Comparison of ENCODE assay signal across 7 mouse cellular contexts in the genomic region with DNA sequence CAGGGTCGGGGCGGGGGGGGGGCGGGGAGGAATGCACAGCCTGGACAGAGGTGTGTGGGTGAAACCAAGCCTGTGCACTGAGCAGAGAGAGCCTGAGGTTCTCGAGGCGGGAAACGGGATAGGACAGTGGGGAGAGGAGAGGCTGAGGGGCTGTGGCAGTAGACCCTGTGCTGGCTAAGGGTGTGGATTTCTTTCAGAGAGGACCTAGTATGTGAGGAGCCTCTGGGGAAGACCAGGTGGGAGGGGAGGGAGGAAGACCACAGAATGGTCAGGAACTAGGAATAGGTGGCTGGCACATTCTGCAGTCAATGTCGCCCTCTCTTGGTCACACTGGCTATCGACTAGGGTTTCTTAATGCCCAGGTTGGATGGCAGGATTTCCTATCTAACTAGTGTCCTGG. TPM values are rescaled to one million over a fixed set of nuclear protein-coding genes. Genes with fewer than 3 reads are reported as not detected.
DNase-seq lines count a peak whose midpoint lies in the region; TF ChIP-seq lines count a peak whose summit lies in the region.

No protein-coding gene starts in this region.

- H3K27me3 ChIP-seq in hindbrain, embryonic 10.5 days (ENCODE audit: insufficient read depth, poor library complexity, severe bottlenecking) = peaks cover 38% of the 10 kb centered on the region

- no peak overlapping the region for H3K4me3 ChIP-seq in ES-E14 (ENCODE audit: insufficient read depth in 1 of 2, low read depth in 1 of 2, low read length in 2 of 2, poor library complexity in 1 of 2, severe bottlenecking in 1 of 2)
- no peak overlapping the region for H3K4me3 ChIP-seq in embryonic fibroblast, embryonic 13.5 days (ENCODE audit: insufficient read depth, low read length)
- no peak overlapping the region for H3K4me3 ChIP-seq in hindbrain, embryonic 10.5 days

- TF ChIP-seq CTCF in embryonic fibroblast, embryonic 13.5 days (IDR thresholded peaks at IDR 0.05; ENCODE audit: borderline replicate concordance, insufficient read depth, low read length) = peak; percentile 89

- H3K4me1 ChIP-seq in ES-E14 (ENCODE audit: control insufficient read depth in 2 of 2, insufficient read depth in 2 of 2, low read length in 2 of 2, poor library complexity in 1 of 2) = no peaks in the 10 kb centered on the region; a peak in 1 of 4 replicates
- no peaks in the 10 kb centered on the region for H3K4me1 ChIP-seq in embryonic fibroblast, embryonic 13.5 days (ENCODE audit: control insufficient read depth, insufficient read depth, low read length)
- H3K4me1 ChIP-seq in hindbrain, embryonic 10.5 days (replicated peaks) = peaks cover 43% of the 10 kb centered on the region

- no peaks in the 10 kb centered on the region for H3K9me3 ChIP-seq in ES-E14 (ENCODE audit: control insufficient read depth, insufficient read depth, low read depth, low read length)
- H3K9me3 ChIP-seq in hindbrain, embryonic 10.5 days = no peaks in the 10 kb centered on the region

- no peak overlapping the region for H3K27ac ChIP-seq in ES-E14 (ENCODE audit: insufficient read depth, low read depth, low read length, poor library complexity, severe bottlenecking)
- H3K27ac ChIP-seq in embryonic fibroblast, embryonic 13.5 days (ENCODE audit: insufficient read depth, low read length) = no peak overlapping the region
- no peak overlapping the region for H3K27ac ChIP-seq in hindbrain, embryonic 10.5 days

- TF ChIP-seq POLR2A in embryonic fibroblast, embryonic 13.5 days (IDR thresholded peaks at IDR 0.05; ENCODE audit: low read depth, low read length) = no peak

- no peak overlapping the region for H3K9ac ChIP-seq in ES-E14 (ENCODE audit: insufficient read depth, low read depth, low read length, poor library complexity, severe bottlenecking)

- no peaks in the 10 kb centered on the region for H3K36me3 ChIP-seq in ES-E14 (ENCODE audit: control insufficient read depth, insufficient read depth, low read length, poor library complexity, severe bottlenecking)
- no peaks in the 10 kb centered on the region for H3K36me3 ChIP-seq in hindbrain, embryonic 10.5 days

- in situ Hi-C loops in ES-E14 (cut with MboI; ENCODE audit: low sequenced_read_pairs in 2 of 2, unreplicated experiment in 2 of 2) = loop anchor here (5.0 to 10.0 kb wide), 3 partner anchors 67 to 225 kb away; no protein-coding TSS in a partner anchor

- 37% methylated on average over 8 of the region's 8 CpGs for WGBS in hindbrain, embryonic 10.5 days

- no peak for DNase-seq in ES-E14 (ENCODE audit: low read depth, low spot score)
- peak; percentile 80 for DNase-seq in adrenal gland, postnatal 10 days
- peak; percentile 71 for DNase-seq in hindbrain, embryonic 10.5 days (ENCODE audit: low spot score)
- peak; percentile 81 to 83 for DNase-seq in layer of hippocampus, postnatal 10 days (ENCODE audit: low spot score in 2 of 2)
- DNase-seq in lung, postnatal 36 days = peak; percentile 77
- peak; percentile 43 to 48 for DNase-seq in right cerebral cortex, postnatal 36 days (ENCODE audit: low spot score in 2 of 2)

TF ChIP-seq in ES-E14, 5 proteins besides CTCF, POLR2A, EP300 and RAD21:
- no peak for TF ChIP-seq HCFC1 (IDR thresholded peaks at IDR 0.05; ENCODE audit: borderline replicate concordance, insufficient read depth, low read length)
- no peak for TF ChIP-seq ZNF384 (IDR thresholded peaks at IDR 0.05; ENCODE audit: low read depth, low read length)
- TF ChIP-seq ZC3H11A (IDR thresholded peaks at IDR 0.05; ENCODE audit: borderline replicate concordance, low read depth, low read length) = peak; percentile 89
- no peak for TF ChIP-seq CHD2 (IDR thresholded peaks at IDR 0.05; ENCODE audit: low read depth, low read length)
- TF ChIP-seq MAFK (IDR thresholded peaks at IDR 0.05; ENCODE audit: insufficient read depth, low read depth, low read length) = no peak

RNA-seq across cellular contexts. Expression of a gene that starts 15.4 kb away (rescaled TPM):
- total RNA-seq in ES-E14 (2012; rRNA removed) = 0.16 TPM in 1 of 2 replicates, not detected in the other
- not detected for total RNA-seq in adrenal gland, postnatal 10 days (2021)
- polyA plus RNA-seq in embryonic fibroblast, embryonic 13.5 days (2011; ENCODE audit: insufficient read length, low read depth, missing spikeins) = not detected in 2 replicates
- 1.2 and 2.8 TPM in 2 replicates for polyA plus RNA-seq in hindbrain, embryonic 10.5 days (2016; fragmentation: Nextera tagmentation; extraction: Ambion mirVana)
- total RNA-seq in layer of hippocampus, postnatal 10 days (2021) = 1 to 10 TPM; 1.3 to 3.1 TPM

RNA-seq across cellular contexts. Expression of a gene that starts 27.3 kb away (rescaled TPM):
- total RNA-seq in ES-E14 (2012; rRNA removed) = 0.95 and 1.3 TPM in 2 replicates
- total RNA-seq in adrenal gland, postnatal 10 days (2021) = under 1 TPM in 1 of 2 experiments, not detected in 1; 0.15 TPM
- not detected in 2 replicates for polyA plus RNA-seq in embryonic fibroblast, embryonic 13.5 days (2011; ENCODE audit: insufficient read length, low read depth, missing spikeins)
- polyA plus RNA-seq in hindbrain, embryonic 10.5 days (2016; fragmentation: Nextera tagmentation; extraction: Ambion mirVana) = 0.06 and 0.27 TPM in 2 replicates
- total RNA-seq in layer of hippocampus, postnatal 10 days (2021) = under 1 TPM; 0.18 to 0.38 TPM

RNA-seq across cellular contexts. Expression of a gene that starts 36.2 kb away (rescaled TPM):
- 2.1 and 5.3 TPM in 2 replicates for total RNA-seq in ES-E14 (2012; rRNA removed)
- total RNA-seq in adrenal gland, postnatal 10 days (2021) = 10 to 100 TPM; 23.5 to 46.0 TPM
- polyA plus RNA-seq in embryonic fibroblast, embryonic 13.5 days (2011; ENCODE audit: insufficient read length, low read depth, missing spikeins) = 10.6 and 12.3 TPM in 2 replicates
- polyA plus RNA-seq in hindbrain, embryonic 10.5 days (2016; fragmentation: Nextera tagmentation; extraction: Ambion mirVana) = 3.9 and 6.8 TPM in 2 replicates
- 100 to 1,000 TPM in 1 of 2 experiments, 10 to 100 TPM in 1; 91.4 to 104 TPM for total RNA-seq in layer of hippocampus, postnatal 10 days (2021)
